Mouse (Mus musculus) C2C12 (cell line): ENCODE measurements at regions not wholly inside any gene's neighbourhood (a gene's known extent, or its start where the extent isn't known, plus 50 kb on each side); places are given as distances from the start of the nearest gene placed in this dataset.

Source experiments
- CEBPB ChIP-seq: IDR thresholded peaks from one replicate; pipeline ENCODE4 v1.6.1; 2011; ENCODE audit warnings: low read depth, mild to moderate bottlenecking, control low read depth, moderate library complexity
- MYOG ChIP-seq: IDR thresholded peaks from one replicate; pipeline ENCODE4 v1.6.1; 2011; ENCODE audit not compliant: control insufficient read depth, insufficient read length; ENCODE audit errors: extremely low read depth
- USF1 ChIP-seq: IDR thresholded peaks from one replicate; pipeline ENCODE4 v1.6.1; 2011; ENCODE audit warnings: low read depth, mild to moderate bottlenecking, control low read depth, moderate library complexity

DNA sequence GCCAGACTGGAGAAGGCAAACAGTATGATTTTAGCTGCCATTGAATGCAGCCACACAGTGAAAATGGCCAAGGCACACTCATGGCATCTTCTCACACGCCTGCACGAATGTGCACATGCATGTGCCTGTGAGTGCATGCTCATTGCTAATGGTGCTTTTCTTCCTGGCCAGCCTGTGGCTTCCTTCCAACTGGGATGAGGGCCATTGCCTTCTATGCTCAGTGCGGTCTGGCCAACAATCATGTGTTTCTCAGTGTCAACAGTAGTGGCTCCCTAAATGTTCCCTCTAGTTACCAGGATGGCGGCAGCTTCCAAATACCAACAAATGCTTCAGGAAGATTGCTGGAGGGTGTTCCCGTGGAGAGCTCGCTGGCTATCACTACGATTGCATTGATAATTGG, 131.7 kb upstream of the Sall1 start:
- TF ChIP-seq MYOG, result no peak
- TF ChIP-seq USF1, result no peak
- no peak for TF ChIP-seq CEBPB
